Mouse (Mus musculus): Measurements from ENCODE around the gene Slc25a1.

DNA sequence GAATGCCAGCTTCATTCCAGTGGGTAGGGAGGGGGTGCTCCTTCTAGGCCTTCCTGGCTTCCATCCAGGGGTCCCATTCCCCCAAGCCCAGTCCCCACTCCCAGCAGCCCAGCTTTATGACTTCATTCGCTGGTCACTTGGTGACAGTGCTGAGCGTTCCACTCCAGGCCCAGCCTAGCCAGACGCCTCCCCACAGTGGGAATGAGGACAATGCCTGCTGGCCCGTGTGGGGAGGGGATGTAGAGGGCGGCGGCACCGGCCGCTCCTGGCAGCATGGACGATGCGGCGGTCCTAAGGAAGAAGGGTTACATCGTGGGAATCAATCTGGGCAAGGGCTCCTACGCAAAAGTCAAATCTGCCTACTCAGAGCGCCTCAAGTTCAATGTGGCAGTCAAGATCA, 29.6 kb downstream of the Slc25a1 start, which contains the start of the genes Dgcr2 and Tssk2:
- TF ChIP-seq GABPA (IDR thresholded peaks at IDR 0.05; ENCODE audit: insufficient replicate concordance, low read depth, low read length) (no peak), TCF12 (IDR thresholded peaks at IDR 0.05; ENCODE audit: low read depth, low read length) (no peak), CTCF (conservative IDR thresholded peaks at IDR 0.05 in 1 of 2, IDR thresholded peaks at IDR 0.05 in 1 of 2; ENCODE audit: low read depth in 2 of 2, low read length in 2 of 2) (no peak), POLR2A (IDR thresholded peaks at IDR 0.05; ENCODE audit: low read depth, low read length) (no peak), ZNF384 (IDR thresholded peaks at IDR 0.05; ENCODE audit: low read depth, low read length) (no peak)
